Mouse (Mus musculus): ENCODE measurements around the gene Ddx39b. TPM values are rescaled to one million over a fixed set of nuclear protein-coding genes. Genes with fewer than 3 reads are reported as not detected.
"Not testable (repeated sequence)": the region's sequence is repeated elsewhere in the genome, so short reads cannot be mapped to it uniquely, and the experiment has no call there.

The Ddx39b gene
- total RNA-seq, 2 experiments from 2014 or later, result 221 to 550 TPM

DNA sequence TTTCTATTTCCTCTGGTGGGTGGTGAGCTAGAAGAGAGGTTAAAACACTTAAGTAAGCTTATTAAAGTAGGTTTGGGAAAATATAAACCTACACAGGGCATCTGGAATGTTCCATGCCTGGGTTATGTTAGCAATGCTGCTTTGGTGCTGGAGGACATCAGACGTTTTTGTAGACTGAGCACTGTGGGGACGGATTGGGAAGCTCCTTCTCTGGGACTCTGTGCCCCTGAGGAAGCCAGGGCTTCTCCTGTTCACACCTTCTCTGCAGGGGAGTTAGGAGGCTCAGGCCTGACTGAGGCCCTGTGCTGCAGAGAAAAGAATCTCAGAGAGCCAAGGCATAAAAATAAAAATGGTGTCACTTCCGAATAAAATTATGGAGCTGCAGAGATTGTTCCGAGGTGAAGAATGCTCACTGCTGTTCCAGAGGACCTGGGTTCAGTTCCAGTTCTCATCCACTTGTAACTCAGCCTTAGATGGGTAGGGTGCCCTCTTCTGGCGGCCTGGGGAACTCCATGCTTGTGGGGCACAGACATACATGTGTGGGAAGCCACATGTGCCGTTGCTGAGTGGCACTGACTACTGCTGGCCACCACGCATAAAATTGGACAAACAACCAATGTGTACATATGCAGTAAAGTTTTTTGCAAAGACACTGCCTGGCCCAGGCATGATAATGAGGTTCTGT, 58.9 kb downstream of the Ddx39b start:
- ATAC-seq (replicated peaks; ENCODE audit: low FRiP score, low TSS enrichment, poor library complexity, severe bottlenecking), result not testable (repeated sequence)

DNA sequence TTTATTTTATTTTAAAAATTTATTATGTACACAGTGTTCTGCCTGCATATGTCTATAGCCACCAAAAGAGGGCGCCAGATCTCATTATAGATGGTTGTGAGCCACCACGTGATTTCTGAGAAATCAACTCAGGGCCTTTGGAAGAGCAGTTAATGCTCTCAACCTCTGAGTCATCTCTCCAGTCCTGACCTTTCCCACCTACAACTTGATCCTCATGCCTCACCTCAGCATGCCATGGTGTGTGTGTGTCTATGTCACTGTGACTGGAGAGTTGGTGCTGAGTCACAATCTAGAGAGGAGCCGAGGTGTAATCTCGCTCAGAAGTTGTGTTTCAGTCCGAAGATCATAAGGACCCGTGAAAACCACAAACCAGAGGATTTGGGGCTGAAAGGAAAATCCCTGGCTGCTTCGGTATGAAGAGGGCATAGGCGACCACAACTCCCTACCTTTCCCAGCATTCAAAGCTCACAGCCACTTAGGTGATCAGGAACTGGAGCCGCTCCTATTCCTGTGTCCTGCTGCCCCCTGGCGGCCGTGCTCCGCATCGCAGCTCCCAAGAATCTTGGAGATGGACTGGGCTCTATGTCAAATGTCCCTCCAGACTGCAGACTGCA, 60.2 kb downstream of the Ddx39b start:
- ATAC-seq (replicated peaks; ENCODE audit: low FRiP score, low TSS enrichment, poor library complexity, severe bottlenecking), result peak; percentile 75

DNA sequence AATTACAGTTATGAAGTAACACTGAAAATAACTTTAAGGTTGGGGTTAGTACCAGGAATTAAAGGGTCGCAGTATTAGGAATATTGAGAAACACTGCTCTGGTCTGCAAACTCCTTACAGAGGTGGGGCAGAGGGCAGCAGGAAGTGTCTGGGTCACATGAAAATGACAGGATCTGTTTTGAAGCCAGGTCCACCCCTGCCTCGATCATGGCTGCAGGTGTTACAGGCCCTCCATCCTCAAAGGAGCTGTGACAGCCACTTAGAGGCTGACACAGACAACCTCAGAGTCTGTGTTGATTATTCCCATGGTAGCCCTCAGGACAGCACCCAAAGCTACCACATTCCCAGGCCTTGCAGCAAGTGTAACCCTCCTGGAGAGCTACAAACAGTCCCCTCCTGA, 61.7 kb downstream of the Ddx39b start:
- ATAC-seq (replicated peaks; ENCODE audit: low FRiP score, low TSS enrichment, poor library complexity, severe bottlenecking), result no peak

Other genes with a start within 250 kb of the Ddx39b start
Only the 30 nearest of the 35 such genes appear.
- gene Msh5, start 195.0 kb upstream of the Ddx39b start, total RNA-seq (2014; fragmentation: Nextera tagmentation), result 10.0 and 10.6 TPM in 2 replicates
- 2.4 and 3.1 TPM in 2 replicates for gene Msh5, start 195.0 kb upstream of the Ddx39b start, total RNA-seq (2017)
- gene Clic1, start 191.8 kb upstream of the Ddx39b start, total RNA-seq (2014; fragmentation: Nextera tagmentation), result 126 and 137 TPM in 2 replicates
- 137 and 183 TPM in 2 replicates for gene Clic1, start 191.8 kb upstream of the Ddx39b start, total RNA-seq (2017)
- 2.7 and 7.6 TPM in 2 replicates for gene Ddah2, start 182.7 kb upstream of the Ddx39b start, total RNA-seq (2014; fragmentation: Nextera tagmentation)
- gene Ddah2, start 182.7 kb upstream of the Ddx39b start, total RNA-seq (2017), result 4.6 and 21.4 TPM in 2 replicates
- not detected in 2 replicates for gene Ly6g6c, start 176.4 kb upstream of the Ddx39b start, total RNA-seq (2014; fragmentation: Nextera tagmentation)
- gene Ly6g6c, start 176.4 kb upstream of the Ddx39b start, total RNA-seq (2017), result not detected in 2 replicates
- gene Mpig6b, start 175.6 kb upstream of the Ddx39b start, total RNA-seq (2014; fragmentation: Nextera tagmentation), result 0.32 TPM in 1 of 2 replicates, not detected in the other
- gene Mpig6b, start 175.6 kb upstream of the Ddx39b start, total RNA-seq (2017), result not detected in 2 replicates
- gene Ly6g6e, start 164.8 kb upstream of the Ddx39b start, total RNA-seq (2014; fragmentation: Nextera tagmentation), result not detected in 2 replicates
- not detected in 2 replicates for gene Ly6g6e, start 164.8 kb upstream of the Ddx39b start, total RNA-seq (2017)
- not detected in 2 replicates for gene Ly6g6d, start 163.7 kb upstream of the Ddx39b start, total RNA-seq (2014; fragmentation: Nextera tagmentation)
- not detected in 2 replicates for gene Ly6g6d, start 163.7 kb upstream of the Ddx39b start, total RNA-seq (2017)
- gene Ly6g6f, start 156.1 kb upstream of the Ddx39b start, total RNA-seq (2014; fragmentation: Nextera tagmentation), result not detected in 2 replicates
- not detected in 2 replicates for gene Ly6g6f, start 156.1 kb upstream of the Ddx39b start, total RNA-seq (2017)
- gene Abhd16a, start 152.5 kb upstream of the Ddx39b start, total RNA-seq (2014; fragmentation: Nextera tagmentation), result 62.9 and 76.7 TPM in 2 replicates
- 38.5 and 46.7 TPM in 2 replicates for gene Abhd16a, start 152.5 kb upstream of the Ddx39b start, total RNA-seq (2017)
- not detected in 2 replicates for gene Ly6g5c, start 133.5 kb upstream of the Ddx39b start, total RNA-seq (2014; fragmentation: Nextera tagmentation)
- not detected in 2 replicates for gene Ly6g5c, start 133.5 kb upstream of the Ddx39b start, total RNA-seq (2017)
- gene Ly6g5b, start 126.3 kb upstream of the Ddx39b start, total RNA-seq (2014; fragmentation: Nextera tagmentation), result 0.42 and 1.1 TPM in 2 replicates
- 0.99 TPM in 1 of 2 replicates, not detected in the other for gene Ly6g5b, start 126.3 kb upstream of the Ddx39b start, total RNA-seq (2017)
- gene Gpank1, start 120.3 kb upstream of the Ddx39b start, total RNA-seq (2014; fragmentation: Nextera tagmentation), result 30.4 and 31.5 TPM in 2 replicates
- 36.2 and 37.7 TPM in 2 replicates for gene Gpank1, start 120.3 kb upstream of the Ddx39b start, total RNA-seq (2017)
- gene Csnk2b, start 119.7 kb upstream of the Ddx39b start, total RNA-seq (2014; fragmentation: Nextera tagmentation), result 340 and 451 TPM in 2 replicates
- gene Csnk2b, start 119.7 kb upstream of the Ddx39b start, total RNA-seq (2017), result 319 and 482 TPM in 2 replicates
- gene D17H6S53E, start 115.4 kb upstream of the Ddx39b start, total RNA-seq (2014; fragmentation: Nextera tagmentation), result 0.70 and 6.3 TPM in 2 replicates
- 4.4 and 9.0 TPM in 2 replicates for gene D17H6S53E, start 115.4 kb upstream of the Ddx39b start, total RNA-seq (2017)
- not detected in 2 replicates for gene Apom, start 109.7 kb upstream of the Ddx39b start, total RNA-seq (2014; fragmentation: Nextera tagmentation)
- not detected in 2 replicates for gene Apom, start 109.7 kb upstream of the Ddx39b start, total RNA-seq (2017)
- gene Bag6, start 106.6 kb upstream of the Ddx39b start, total RNA-seq (2014; fragmentation: Nextera tagmentation), result 158 TPM in 2 replicates
- gene Bag6, start 106.6 kb upstream of the Ddx39b start, total RNA-seq (2017), result 63.3 and 105 TPM in 2 replicates
- 392 and 430 TPM in 2 replicates for gene Prrc2a, start 76.8 kb upstream of the Ddx39b start, total RNA-seq (2014; fragmentation: Nextera tagmentation)
- 44.9 and 47.1 TPM in 2 replicates for gene Prrc2a, start 76.8 kb upstream of the Ddx39b start, total RNA-seq (2017)
- gene Aif1, start 65.7 kb upstream of the Ddx39b start, total RNA-seq (2014; fragmentation: Nextera tagmentation), result not detected in 2 replicates
- gene Aif1, start 65.7 kb upstream of the Ddx39b start, total RNA-seq (2017), result 7.4 TPM in 1 of 2 replicates, not detected in the other
- gene Lst1, start 53.3 kb upstream of the Ddx39b start, total RNA-seq (2014; fragmentation: Nextera tagmentation), result not detected in 2 replicates
- 15.8 TPM in 1 of 2 replicates, not detected in the other for gene Lst1, start 53.3 kb upstream of the Ddx39b start, total RNA-seq (2017)
- 5.5 and 12.6 TPM in 2 replicates for gene Ltb, start 47.3 kb upstream of the Ddx39b start, total RNA-seq (2014; fragmentation: Nextera tagmentation)
- 1.3 TPM in 1 of 2 replicates, not detected in the other for gene Ltb, start 47.3 kb upstream of the Ddx39b start, total RNA-seq (2017)
- gene Tnf, start 39.7 kb upstream of the Ddx39b start, total RNA-seq (2014; fragmentation: Nextera tagmentation), result 1.8 TPM in 1 of 2 replicates, not detected in the other
- 0.88 and 7.7 TPM in 2 replicates for gene Tnf, start 39.7 kb upstream of the Ddx39b start, total RNA-seq (2017)
- 0.45 TPM in 1 of 2 replicates, not detected in the other for gene Lta, start 36.4 kb upstream of the Ddx39b start, total RNA-seq (2014; fragmentation: Nextera tagmentation)
- not detected in 2 replicates for gene Lta, start 36.4 kb upstream of the Ddx39b start, total RNA-seq (2017)
- gene Gm16181, start 20.9 kb upstream of the Ddx39b start, total RNA-seq (2014; fragmentation: Nextera tagmentation), result not detected in 2 replicates
- not detected in 2 replicates for gene Gm16181, start 20.9 kb upstream of the Ddx39b start, total RNA-seq (2017)
- 4.5 and 8.0 TPM in 2 replicates for gene Atp6v1g2, start 8.1 kb upstream of the Ddx39b start, total RNA-seq (2014; fragmentation: Nextera tagmentation)
- 0.99 and 2.2 TPM in 2 replicates for gene Atp6v1g2, start 8.1 kb upstream of the Ddx39b start, total RNA-seq (2017)
- gene Nfkbil1, start 6.0 kb upstream of the Ddx39b start, total RNA-seq (2014; fragmentation: Nextera tagmentation), result 8.8 and 10.1 TPM in 2 replicates
- 3.5 and 10.1 TPM in 2 replicates for gene Nfkbil1, start 6.0 kb upstream of the Ddx39b start, total RNA-seq (2017)
- gene H2-D1, start 21.0 kb downstream of the Ddx39b start, total RNA-seq (2014; fragmentation: Nextera tagmentation), result 237 and 344 TPM in 2 replicates
- gene H2-D1, start 21.0 kb downstream of the Ddx39b start, total RNA-seq (2017), result 289 and 334 TPM in 2 replicates
- gene H2-Q1, start 78.7 kb downstream of the Ddx39b start, total RNA-seq (2014; fragmentation: Nextera tagmentation), result not detected in 2 replicates
- gene H2-Q1, start 78.7 kb downstream of the Ddx39b start, total RNA-seq (2017), result not detected in 2 replicates
- gene H2-Q2, start 100.5 kb downstream of the Ddx39b start, total RNA-seq (2014; fragmentation: Nextera tagmentation), result not detected in 2 replicates
- gene H2-Q2, start 100.5 kb downstream of the Ddx39b start, total RNA-seq (2017), result not detected in 2 replicates
- 25.7 and 26.1 TPM in 2 replicates for gene H2-Q4, start 137.9 kb downstream of the Ddx39b start, total RNA-seq (2014; fragmentation: Nextera tagmentation)
- 19.4 and 44.3 TPM in 2 replicates for gene H2-Q4, start 137.9 kb downstream of the Ddx39b start, total RNA-seq (2017)
- gene H2-Q6, start 183.1 kb downstream of the Ddx39b start, total RNA-seq (2014; fragmentation: Nextera tagmentation), result 76.1 and 91.9 TPM in 2 replicates
- 52.5 and 77.9 TPM in 2 replicates for gene H2-Q6, start 183.1 kb downstream of the Ddx39b start, total RNA-seq (2017)

Data from megakaryocyte-erythroid progenitor cell, adult 5-6 weeks (primary cell).